Mouse (Mus musculus): Measurements from ENCODE around the gene Rtn4.

GRCm38 (mm10) chr11:29715499-29715898, 22.8 kb downstream of the Rtn4 start:
- no peak for TF ChIP-seq CTCF (IDR thresholded peaks at IDR 0.05; ENCODE audit: insufficient read depth, low read depth, low read length)
- TF ChIP-seq POLR2A (IDR thresholded peaks at IDR 0.05; ENCODE audit: insufficient read depth, low read depth, low read length), result no peak
